Mouse (Mus musculus): ENCODE results near the gene Epha4. TPM values are rescaled to one million over a fixed set of nuclear protein-coding genes. Genes with fewer than 3 reads are reported as not detected.

Gene Epha4
- polyA plus RNA-seq, 1 experiment from 2014 or later, result 93.3 TPM

GRCm38 (mm10) chr1:77452721-77453120 is 62.2 kb downstream of the Epha4 start:
- ATAC-seq (replicated peaks), result no peak
- H3K4me1 ChIP-seq, result peaks cover 36% of the 10 kb centered on the region
- no peak overlapping the region for H3K27ac ChIP-seq (replicated peaks)
- no peaks in the 10 kb centered on the region for H3K36me3 ChIP-seq
- H3K4me3 ChIP-seq, result no peak overlapping the region
- H3K9me3 ChIP-seq, result no peaks in the 10 kb centered on the region
- no peak overlapping the region for H3K9ac ChIP-seq (replicated peaks)
- no peaks in the 10 kb centered on the region for H3K27me3 ChIP-seq
- 90% methylated on average over 3 of the region's 3 CpGs for whole genome bisulfite sequencing
- no peak overlapping the region for H3K4me2 ChIP-seq (replicated peaks)

GRCm38 (mm10) chr1:77451541-77451940 is 63.3 kb downstream of the Epha4 start:
- 77% methylated on average over 3 of the region's 3 CpGs for WGBS

GRCm38 (mm10) chr1:77450201-77450600 is 64.7 kb downstream of the Epha4 start:
- H3K9me3 ChIP-seq, result no peaks in the 10 kb centered on the region
- 48% methylated on average over 3 of the region's 3 CpGs for WGBS
- no peaks in the 10 kb centered on the region for H3K36me3 ChIP-seq
- peaks cover 47% of the 10 kb centered on the region for H3K4me1 ChIP-seq
- ATAC-seq (replicated peaks), result no peak
- H3K4me3 ChIP-seq, result no peak overlapping the region
- no peak overlapping the region for H3K4me2 ChIP-seq (replicated peaks)
- no peak overlapping the region for H3K9ac ChIP-seq (replicated peaks)
- no peaks in the 10 kb centered on the region for H3K27me3 ChIP-seq
- H3K27ac ChIP-seq (replicated peaks), result no peak overlapping the region

More at GRCm38 (mm10) chr1:77451541-77451940, 63.3 kb downstream of the Epha4 start:
- no peak for ATAC-seq (replicated peaks)
- H3K36me3 ChIP-seq, result no peaks in the 10 kb centered on the region
- H3K4me2 ChIP-seq (replicated peaks), result no peak overlapping the region
- H3K9me3 ChIP-seq, result no peaks in the 10 kb centered on the region
- no peaks in the 10 kb centered on the region for H3K27me3 ChIP-seq
- no peak overlapping the region for H3K4me3 ChIP-seq
- H3K27ac ChIP-seq (replicated peaks), result no peak overlapping the region
- H3K9ac ChIP-seq (replicated peaks), result no peak overlapping the region
- peaks cover 34% of the 10 kb centered on the region for H3K4me1 ChIP-seq

- Histone ChIP-seq H3K27me3 (no peaks in the 10 kb centered on the region), H3K4me2 (replicated peaks) (no peak overlapping the region), H3K4me3 (no peak overlapping the region), H3K36me3 (0 out of 2 replicates have a peak, but pooled peaks cover 5% of the 10 kb centered on the region), H3K9me3 (no peaks in the 10 kb centered on the region), H3K9ac (replicated peaks) (no peak overlapping the region), H3K27ac (replicated peaks) (no peak overlapping the region), H3K4me1 (peaks cover 62% of the 10 kb centered on the region)
- 77% methylated on average over 1 of the region's 1 CpGs for WGBS
- no peak for ATAC-seq (replicated peaks)
Measured at GRCm38 (mm10) chr1:77447061-77447614, 67.8 kb downstream of the Epha4 start.

- H3K4me2 ChIP-seq (replicated peaks), result no peak overlapping the region
- no peak overlapping the region for H3K4me3 ChIP-seq
- no peak for ATAC-seq (replicated peaks)
- WGBS, result 55% methylated on average over 12 of the region's 12 CpGs
- H3K4me1 ChIP-seq, result peaks cover 69% of the 10 kb centered on the region
- H3K9ac ChIP-seq (replicated peaks), result no peak overlapping the region
- H3K9me3 ChIP-seq, result no peaks in the 10 kb centered on the region
- 0 out of 2 replicates have a peak, but pooled peaks cover 5% of the 10 kb centered on the region for H3K36me3 ChIP-seq
- no peak overlapping the region for H3K27ac ChIP-seq (replicated peaks)
- no peaks in the 10 kb centered on the region for H3K27me3 ChIP-seq
Measured at GRCm38 (mm10) chr1:77446438-77446837, 68.5 kb downstream of the Epha4 start.

- Histone ChIP-seq H3K9ac (replicated peaks) (no peak overlapping the region), H3K27me3 (no peaks in the 10 kb centered on the region), H3K9me3 (no peaks in the 10 kb centered on the region), H3K4me1 (peaks cover 72% of the 10 kb centered on the region), H3K36me3 (0 out of 2 replicates have a peak, but pooled peaks cover 5% of the 10 kb centered on the region), H3K4me3 (no peak overlapping the region), H3K4me2 (replicated peaks) (no peak overlapping the region), H3K27ac (replicated peaks) (peak overlapping the region; percentile 72)
- ATAC-seq (replicated peaks), result no peak
- 50% methylated on average over 9 of the region's 9 CpGs for WGBS
Measured at GRCm38 (mm10) chr1:77444648-77445047, 70.2 kb downstream of the Epha4 start.

- 0 out of 2 replicates have a peak, but pooled peaks cover 5% of the 10 kb centered on the region for H3K36me3 ChIP-seq
- 0 out of 2 replicates have a peak overlapping the region, but pooled peaks have one; percentile 29 for H3K27ac ChIP-seq (replicated peaks)
- H3K9me3 ChIP-seq, result no peaks in the 10 kb centered on the region
- H3K4me3 ChIP-seq, result no peak overlapping the region
- ATAC-seq (replicated peaks), result no peak
- no peak overlapping the region for H3K9ac ChIP-seq (replicated peaks)
- no peaks in the 10 kb centered on the region for H3K27me3 ChIP-seq
- H3K4me2 ChIP-seq (replicated peaks), result no peak overlapping the region
- 3% methylated on average over 4 of the region's 4 CpGs for WGBS
- peaks cover 71% of the 10 kb centered on the region for H3K4me1 ChIP-seq
Measured at GRCm38 (mm10) chr1:77441987-77442386, 72.9 kb downstream of the Epha4 start.

GRCm38 (mm10) chr1:77441401-77441800 is 73.5 kb downstream of the Epha4 start:
- Histone ChIP-seq H3K36me3 (0 out of 2 replicates have a peak, but pooled peaks cover 5% of the 10 kb centered on the region), H3K27me3 (no peaks in the 10 kb centered on the region), H3K9me3 (no peaks in the 10 kb centered on the region), H3K27ac (replicated peaks) (0 out of 2 replicates have a peak overlapping the region, but pooled peaks have one; percentile 29), H3K4me1 (peaks cover 71% of the 10 kb centered on the region), H3K4me2 (replicated peaks) (no peak overlapping the region), H3K4me3 (no peak overlapping the region), H3K9ac (replicated peaks) (no peak overlapping the region)
- WGBS, result 6% methylated on average over 4 of the region's 4 CpGs
- ATAC-seq (replicated peaks), result no peak

- H3K4me1 ChIP-seq, result peaks cover 71% of the 10 kb centered on the region
Measured at GRCm38 (mm10) chr1:77440512-77440911, 74.4 kb downstream of the Epha4 start.

GRCm38 (mm10) chr1:77439383-77440074 is 75.4 kb downstream of the Epha4 start:
- WGBS, result 88% methylated on average over 3 of the region's 3 CpGs
- no peak overlapping the region for H3K27ac ChIP-seq (replicated peaks)
- no peak overlapping the region for H3K9ac ChIP-seq (replicated peaks)
- H3K4me2 ChIP-seq (replicated peaks), result no peak overlapping the region
- no peak overlapping the region for H3K4me3 ChIP-seq
- H3K36me3 ChIP-seq, result 0 out of 2 replicates have a peak, but pooled peaks cover 5% of the 10 kb centered on the region
- H3K9me3 ChIP-seq, result no peaks in the 10 kb centered on the region
- peaks cover 67% of the 10 kb centered on the region for H3K4me1 ChIP-seq
- no peaks in the 10 kb centered on the region for H3K27me3 ChIP-seq
- ATAC-seq (replicated peaks), result no peak

More at GRCm38 (mm10) chr1:77440512-77440911, 74.4 kb downstream of the Epha4 start:
- Histone ChIP-seq H3K27me3 (no peaks in the 10 kb centered on the region), H3K36me3 (0 out of 2 replicates have a peak, but pooled peaks cover 5% of the 10 kb centered on the region), H3K9me3 (no peaks in the 10 kb centered on the region), H3K4me2 (replicated peaks) (no peak overlapping the region), H3K9ac (replicated peaks) (no peak overlapping the region), H3K4me3 (no peak overlapping the region), H3K27ac (replicated peaks) (0 out of 2 replicates have a peak overlapping the region, but pooled peaks have one; percentile 11)
- ATAC-seq (replicated peaks), result no peak
- 12% methylated on average over 10 of the region's 10 CpGs for WGBS

- no peak overlapping the region for H3K4me3 ChIP-seq
- 0 out of 2 replicates have a peak, but pooled peaks cover 5% of the 10 kb centered on the region for H3K36me3 ChIP-seq
- H3K4me2 ChIP-seq (replicated peaks), result no peak overlapping the region
- ATAC-seq (replicated peaks), result no peak
- H3K9ac ChIP-seq (replicated peaks), result no peak overlapping the region
- peaks cover 61% of the 10 kb centered on the region for H3K4me1 ChIP-seq
- 89% methylated on average over 4 of the region's 4 CpGs for WGBS
- H3K27ac ChIP-seq (replicated peaks), result peak overlapping the region; percentile 21; the same call in 1 of the 2 replicates
- no peaks in the 10 kb centered on the region for H3K9me3 ChIP-seq
- H3K27me3 ChIP-seq, result no peaks in the 10 kb centered on the region
Measured at GRCm38 (mm10) chr1:77438639-77439038, 76.2 kb downstream of the Epha4 start.

GRCm38 (mm10) chr1:77437881-77438610 is 76.8 kb downstream of the Epha4 start:
- ATAC-seq (replicated peaks), result no peak
- 53% methylated on average over 10 of the region's 10 CpGs for WGBS
- peaks cover 61% of the 10 kb centered on the region for H3K4me1 ChIP-seq

More at GRCm38 (mm10) chr1:77437881-77438610, 76.8 kb downstream of the Epha4 start:
- 0 out of 2 replicates have a peak, but pooled peaks cover 4% of the 10 kb centered on the region for H3K36me3 ChIP-seq
- H3K9me3 ChIP-seq, result no peaks in the 10 kb centered on the region
- H3K4me2 ChIP-seq (replicated peaks), result no peak overlapping the region
- peak overlapping the region; percentile 21; the same call in 1 of the 2 replicates for H3K27ac ChIP-seq (replicated peaks)
- no peak overlapping the region for H3K9ac ChIP-seq (replicated peaks)
- no peak overlapping the region for H3K4me3 ChIP-seq
- H3K27me3 ChIP-seq, result no peaks in the 10 kb centered on the region

Measured in forebrain, embryonic 15.5 days (tissue).